Mouse (Mus musculus): ENCODE data around the gene Aqp7.
"Not testable (repeated sequence)": the region's sequence is repeated elsewhere in the genome, so short reads cannot be mapped to it uniquely, and the experiment has no call there.

Aqp7 gene

GRCm38 (mm10) chr4:41047524-41048271 is at the start of gene Aqp7:
Gene Aqp7, minus strand, starts transcription at chr4:41048139.
- DNase-seq, result no peak

- no peak for DNase-seq
Measured at GRCm38 (mm10) chr4:41097381-41097780, 49.4 kb upstream of the Aqp7 start.

GRCm38 (mm10) chr4:41096794-41097193 is 48.9 kb upstream of the Aqp7 start:
- no peak for DNase-seq

DNA sequence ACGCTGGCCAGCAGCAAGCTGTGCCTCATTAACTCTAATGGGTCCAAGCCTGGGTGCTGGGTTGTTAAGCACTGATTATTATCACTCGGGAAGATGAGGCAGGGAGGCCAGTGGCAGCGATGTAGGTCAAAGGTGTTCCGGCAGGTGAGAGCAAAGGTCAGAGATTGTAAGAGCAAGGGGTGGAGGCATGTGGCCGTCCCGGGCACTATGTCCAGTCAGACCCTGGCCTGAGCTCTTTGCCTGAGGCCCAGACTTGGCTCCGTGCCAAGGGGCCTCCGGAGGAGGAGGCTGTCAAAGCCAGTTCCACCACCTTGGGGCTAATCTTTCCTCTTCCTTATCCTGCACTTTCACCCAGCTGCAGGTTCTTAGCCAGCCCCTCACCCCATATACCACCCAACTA is 48.2 kb upstream of the Aqp7 start:
- peak in 1 of 2 experiments; percentile 21 for DNase-seq

- peak; percentile 31 to 70 for DNase-seq
Measured at GRCm38 (mm10) chr4:41094361-41094760, 46.4 kb upstream of the Aqp7 start.

DNA sequence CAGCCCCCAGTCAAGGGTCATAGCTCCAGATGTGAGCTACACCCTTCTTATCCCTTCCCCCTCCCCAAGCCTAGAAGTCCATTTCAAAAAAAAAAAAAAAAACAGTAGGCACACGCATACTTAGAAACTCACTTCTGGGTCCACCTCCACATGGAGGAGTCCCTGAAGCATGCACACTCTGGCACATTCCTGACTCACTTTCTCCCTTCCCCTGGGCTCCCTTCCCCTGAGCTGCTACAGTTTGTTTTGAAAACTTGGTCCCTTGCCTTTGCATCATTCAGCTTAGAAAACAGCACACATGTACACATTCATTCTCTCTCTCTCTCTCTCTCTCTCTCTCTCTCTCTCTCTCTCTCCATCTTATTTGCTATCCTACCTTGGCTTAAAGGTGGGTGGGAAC is 45.0 kb upstream of the Aqp7 start:
- no peak for DNase-seq

GRCm38 (mm10) chr4:41091391-41091790 is 43.5 kb upstream of the Aqp7 start:
- DNase-seq, result no peak

DNA sequence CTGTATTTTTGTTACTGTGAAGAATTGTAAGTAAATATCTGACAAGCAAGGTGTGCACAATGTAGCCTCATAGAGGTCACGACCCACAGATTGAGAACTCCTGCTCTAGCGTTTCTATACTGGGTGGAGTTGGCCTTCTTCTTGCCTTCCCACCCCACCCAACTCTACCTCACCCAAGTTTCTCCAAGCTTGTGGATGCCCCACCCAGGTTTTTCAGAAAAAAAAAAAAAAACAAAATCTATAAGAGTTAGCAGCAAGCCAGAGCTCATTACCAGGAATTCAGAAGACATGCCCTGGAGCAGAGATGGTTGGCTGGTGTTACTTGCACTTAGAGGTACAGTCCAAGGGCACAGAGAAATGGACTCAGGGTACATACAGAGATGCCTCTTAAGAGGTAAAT is 41.8 kb upstream of the Aqp7 start:
- DNase-seq, result no peak

GRCm38 (mm10) chr4:41089189-41089588 is 41.2 kb upstream of the Aqp7 start:
- no peak for DNase-seq

DNA sequence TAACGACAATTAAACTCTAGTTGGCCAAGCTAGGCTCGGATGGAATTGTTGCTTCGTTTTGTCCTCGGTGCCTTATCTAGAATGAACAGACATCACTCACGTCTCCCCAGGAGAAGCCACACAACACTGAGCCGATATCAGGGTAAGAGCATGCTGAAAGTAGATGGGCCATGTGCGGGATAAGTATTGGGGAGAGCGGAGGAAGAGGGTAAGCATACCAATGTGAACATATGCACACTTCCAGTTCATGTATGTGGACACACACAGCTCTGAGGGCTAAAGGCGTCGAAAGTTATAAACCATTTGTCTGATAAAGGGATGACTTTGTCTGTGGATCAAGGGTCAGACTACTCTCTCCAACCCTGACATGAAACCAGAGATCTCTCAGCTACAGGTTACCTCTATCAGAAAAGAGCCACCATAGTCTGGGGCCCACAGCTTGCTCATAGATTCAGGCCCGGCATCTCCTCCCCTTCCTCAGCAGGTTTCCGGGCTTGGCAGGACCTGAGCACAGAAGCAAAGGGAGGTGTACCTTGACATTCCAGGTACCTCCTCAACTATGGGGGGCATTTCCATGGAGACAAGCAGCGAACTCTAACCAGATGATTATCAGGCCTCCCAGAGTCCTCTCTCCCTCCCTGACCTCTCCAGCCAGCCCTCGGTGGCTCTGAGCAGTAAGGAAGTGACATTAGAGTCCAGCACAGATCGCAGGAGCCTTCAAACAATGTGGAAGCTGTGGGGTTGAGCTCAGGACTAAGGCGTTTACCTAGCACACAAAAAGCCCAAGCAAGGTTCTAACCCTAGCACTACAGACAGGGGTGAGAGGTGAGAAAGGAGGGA is 39.7 kb upstream of the Aqp7 start:
- DNase-seq, result no peak

GRCm38 (mm10) chr4:41086947-41087346 is 39.0 kb upstream of the Aqp7 start:
- no peak for DNase-seq

- no peak for DNase-seq
Measured at GRCm38 (mm10) chr4:41084819-41085218, 36.9 kb upstream of the Aqp7 start.

DNA sequence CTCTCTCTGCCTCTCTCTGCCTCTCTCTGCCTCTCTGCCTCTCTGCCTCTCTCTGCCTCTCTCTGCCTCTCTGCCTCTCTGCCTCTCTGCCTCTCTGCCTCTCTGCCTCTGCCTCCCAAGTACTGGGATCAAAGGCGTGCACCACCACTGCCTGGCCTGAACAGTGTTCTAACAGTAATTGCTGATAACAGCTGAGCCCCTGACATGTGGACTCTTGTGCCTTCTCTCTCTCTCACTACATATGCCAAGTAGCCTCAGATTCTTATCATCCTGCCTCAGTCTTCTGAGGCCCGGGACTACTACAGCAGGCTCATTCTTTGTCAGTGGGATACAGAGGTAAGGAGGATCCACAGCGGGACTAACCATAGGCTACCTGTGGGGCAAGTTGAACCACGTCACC is 34.9 kb upstream of the Aqp7 start:
- DNase-seq, result not testable (repeated sequence)

DNA sequence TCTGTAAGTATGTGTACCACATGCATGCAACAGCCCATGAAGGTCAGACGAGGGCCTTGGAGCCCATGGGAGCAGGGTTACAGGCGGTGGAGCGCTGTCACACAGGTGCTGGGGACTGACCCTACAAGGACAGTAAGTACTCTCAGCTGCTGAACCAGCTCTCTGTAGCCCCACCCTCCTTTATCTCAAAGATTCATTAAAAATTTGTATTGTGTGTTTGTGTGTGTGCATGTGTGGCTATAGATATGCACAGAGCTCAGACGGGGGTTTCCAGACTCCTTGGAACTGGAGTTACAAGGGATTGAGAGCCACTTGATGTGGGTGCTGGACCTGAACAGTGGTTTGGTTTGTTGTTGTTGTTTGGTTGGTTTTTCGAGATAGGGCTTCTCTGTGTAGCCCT is 33.8 kb upstream of the Aqp7 start:
- DNase-seq, result no peak

- no peak for DNase-seq
Measured at GRCm38 (mm10) chr4:41078726-41079125, 30.8 kb upstream of the Aqp7 start.

- no peak for DNase-seq
Measured at GRCm38 (mm10) chr4:41074461-41074860, 26.5 kb upstream of the Aqp7 start.

DNA sequence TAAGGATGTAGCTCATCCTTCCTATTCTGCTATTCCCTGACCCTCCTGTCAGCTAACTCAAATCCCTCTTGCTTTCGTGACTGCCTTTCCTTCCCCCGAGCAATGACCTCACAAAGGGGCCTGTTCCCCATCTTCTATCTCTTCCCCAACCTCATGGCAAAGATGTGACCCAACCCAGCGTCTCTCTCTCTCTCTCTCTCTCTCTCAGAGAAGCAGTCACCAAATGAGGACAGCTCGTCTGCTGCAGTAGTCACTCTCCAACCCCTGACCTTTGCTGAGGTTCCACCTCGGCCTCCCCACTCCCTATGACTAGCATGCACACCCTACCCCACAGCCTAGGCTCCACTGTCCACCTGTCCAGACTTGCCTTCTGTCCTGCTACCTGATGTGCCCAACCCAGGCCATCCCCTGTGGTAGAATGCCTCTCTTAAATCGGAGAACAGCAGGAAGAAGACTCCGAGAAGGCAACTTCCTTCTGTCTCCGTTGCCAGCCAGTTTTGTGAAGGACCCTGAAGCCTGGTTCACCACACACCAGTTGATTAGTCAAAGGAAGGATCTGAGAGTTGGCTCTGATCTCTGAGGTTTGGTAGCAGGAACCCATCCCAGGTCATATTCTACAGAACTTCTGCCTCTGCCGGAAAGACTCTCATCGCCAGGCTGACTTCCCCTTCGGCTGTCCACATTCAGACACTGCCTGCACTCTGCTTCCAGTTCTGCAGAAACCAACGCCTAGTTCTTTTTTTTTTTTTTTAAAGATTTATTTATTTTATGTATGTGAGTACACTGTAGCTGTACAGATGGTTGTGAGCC is 25.3 kb upstream of the Aqp7 start:
- no peak for DNase-seq

GRCm38 (mm10) chr4:41071500-41072429 is 23.8 kb upstream of the Aqp7 start:
- DNase-seq, result no peak

GRCm38 (mm10) chr4:41065196-41065595 is 17.3 kb upstream of the Aqp7 start:
- DNase-seq, result no peak

- DNase-seq, result peak; percentile 16 to 30
Measured at GRCm38 (mm10) chr4:41063894-41064673, 16.1 kb upstream of the Aqp7 start.

DNA sequence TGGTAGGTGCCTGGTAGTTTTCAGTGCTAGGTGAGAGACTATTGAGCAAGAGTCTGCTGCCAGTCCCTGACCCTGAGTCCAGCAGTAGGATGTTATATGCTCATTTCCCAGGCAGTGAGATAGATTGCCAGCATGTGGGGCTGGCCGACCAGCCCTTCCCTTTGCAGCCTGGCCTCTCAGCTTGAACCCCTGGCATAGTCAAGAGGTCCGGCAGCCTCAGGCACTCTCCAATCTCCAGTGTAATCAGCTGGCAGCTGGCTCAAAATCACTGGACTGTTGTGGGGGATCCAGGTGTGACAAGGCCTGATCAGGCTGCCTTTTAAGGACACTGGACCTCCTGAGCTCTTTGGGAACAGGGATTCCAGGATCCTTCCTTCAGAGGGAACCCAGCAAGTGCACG is 15.4 kb upstream of the Aqp7 start:
- no peak for DNase-seq
